In genomic region chr2:30787466-30787865, GRCm38 (mm10) we compare ENCODE assay signal across 16 mouse cellular contexts. TPM values are rescaled to one million over a fixed set of nuclear protein-coding genes. Genes with fewer than 3 reads are reported as not detected.
DNase-seq lines count a peak whose midpoint lies in the region; ATAC-seq lines count a peak whose summit lies in the region.
"Had no signal": no experiment of that assay in that cellular context is flagged by ENCODE, and none has a peak within 500 bp of the region (broad histone marks: within the 10 kb centered on the region; RNA-seq: fewer than 3 reads in every experiment).

No protein-coding gene starts in this region.

- peaks cover 40% of the 10 kb centered on the region for H3K4me1 ChIP-seq in kidney, embryonic 14.5 days (ENCODE audit: control insufficient read depth, insufficient read depth, low read length)
- H3K4me1 ChIP-seq in embryonic facial prominence, embryonic 10.5 days = peaks cover 69% of the 10 kb centered on the region
- H3K4me1 ChIP-seq in forebrain, embryonic 13.5 days = peaks cover 42% of the 10 kb centered on the region
- peaks cover 35% of the 10 kb centered on the region for H3K4me1 ChIP-seq in midbrain, embryonic 11.5 days (ENCODE audit: control insufficient read depth, insufficient read depth, low read length)

- H3K27ac ChIP-seq in kidney, embryonic 14.5 days (ENCODE audit: low read depth, low read length) = peak overlapping the region; percentile 96
- peak overlapping the region; percentile 90 for H3K27ac ChIP-seq in embryonic facial prominence, embryonic 10.5 days (replicated peaks)
- H3K27ac ChIP-seq in forebrain, embryonic 13.5 days = peak overlapping the region; percentile 76
- H3K27ac ChIP-seq in midbrain, embryonic 11.5 days (ENCODE audit: low read depth, low read length) = peak overlapping the region; percentile 56
- H3K27ac ChIP-seq: liver, embryonic 15.5 days had no signal

- no peak for ATAC-seq in kidney, embryonic 14.5 days (ENCODE audit: low FRiP score, low TSS enrichment)
- no peak for ATAC-seq in forebrain, embryonic 13.5 days
- ATAC-seq in midbrain, embryonic 11.5 days (ENCODE audit: low FRiP score) = no peak
- ATAC-seq: Patski had no signal

- DNase-seq in kidney, adult 8-10 months = no peak
- no peak for DNase-seq in embryonic facial prominence, embryonic 10.5 days (ENCODE audit: low spot score)
- DNase-seq in midbrain, embryonic 11.5 days (ENCODE audit: low spot score, missing footprints) = no peak
- no peak for DNase-seq in embryo, embryonic 10 days (ENCODE audit: low spot score)
- DNase-seq in layer of hippocampus, postnatal 14 days (ENCODE audit: low spot score in 2 of 2) = no peak
- DNase-seq in Muller cell, postnatal 12 days (ENCODE audit: inconsistent ontology term) = no peak
- DNase-seq: adrenal gland, adult 2 months; cerebellum, postnatal 10 days; gastrocnemius, postnatal 10 days; kidney, postnatal 10 days; layer of hippocampus, postnatal 36 days had no signal

- no peak overlapping the region for H3K4me3 ChIP-seq in kidney, embryonic 14.5 days (ENCODE audit: low read length)
- H3K4me3 ChIP-seq in embryonic facial prominence, embryonic 10.5 days = peak overlapping the region; percentile 13; the same call in 1 of the 2 replicates
- H3K4me3 ChIP-seq in forebrain, embryonic 13.5 days = no peak overlapping the region
- H3K4me3 ChIP-seq in midbrain, embryonic 11.5 days (ENCODE audit: low read depth, low read length) = no peak overlapping the region
- H3K4me3 ChIP-seq: erythroblast, embryonic 14.5 days; liver, embryonic 15.5 days had no signal

- no peaks in the 10 kb centered on the region for H3K27me3 ChIP-seq in kidney, embryonic 14.5 days (ENCODE audit: control insufficient read depth, insufficient read depth, low read length)
- H3K27me3 ChIP-seq in embryonic facial prominence, embryonic 10.5 days (replicated peaks; ENCODE audit: low read depth, poor library complexity, severe bottlenecking) = 0 out of 2 replicates have a peak, but pooled peaks cover 5% of the 10 kb centered on the region
- H3K27me3 ChIP-seq in forebrain, embryonic 13.5 days = no peaks in the 10 kb centered on the region
- H3K27me3 ChIP-seq in midbrain, embryonic 11.5 days (ENCODE audit: control insufficient read depth, insufficient read depth, low read length) = no peaks in the 10 kb centered on the region; the same call in none of the 2 replicates
- H3K27me3 ChIP-seq: Patski had no signal

- no peaks in the 10 kb centered on the region for H3K9me3 ChIP-seq in kidney, embryonic 14.5 days (ENCODE audit: control insufficient read depth, low read length)
- H3K9me3 ChIP-seq in embryonic facial prominence, embryonic 10.5 days = no peaks in the 10 kb centered on the region
- no peaks in the 10 kb centered on the region for H3K9me3 ChIP-seq in forebrain, embryonic 13.5 days (replicated peaks)
- H3K9me3 ChIP-seq in midbrain, embryonic 11.5 days (ENCODE audit: control insufficient read depth, low read length) = no peaks in the 10 kb centered on the region
- H3K9me3 ChIP-seq: liver, embryonic 15.5 days had no signal

- 47% methylated on average over 4 of the region's 4 CpGs for WGBS in kidney, embryonic 14.5 days
- 64% methylated on average over 4 of the region's 4 CpGs for WGBS in embryonic facial prominence, embryonic 10.5 days
- WGBS in forebrain, embryonic 13.5 days = 66% methylated on average over 4 of the region's 4 CpGs
- 63% methylated on average over 4 of the region's 4 CpGs for WGBS in midbrain, embryonic 11.5 days

- no peak overlapping the region for H3K4me2 ChIP-seq in kidney, embryonic 14.5 days (replicated peaks; ENCODE audit: low read depth, low read length)
- H3K4me2 ChIP-seq in forebrain, embryonic 13.5 days = 0 out of 2 replicates have a peak overlapping the region, but pooled peaks have one; percentile 10
- no peak overlapping the region for H3K4me2 ChIP-seq in midbrain, embryonic 11.5 days
- H3K4me2 ChIP-seq: liver, embryonic 15.5 days had no signal

- H3K36me3 ChIP-seq in kidney, embryonic 14.5 days (ENCODE audit: control insufficient read depth, insufficient read depth, low read length) = no peaks in the 10 kb centered on the region
- no peaks in the 10 kb centered on the region for H3K36me3 ChIP-seq in embryonic facial prominence, embryonic 10.5 days (replicated peaks)
- H3K36me3 ChIP-seq in forebrain, embryonic 13.5 days (ENCODE audit: poor library complexity, severe bottlenecking) = no peaks in the 10 kb centered on the region
- H3K36me3 ChIP-seq in midbrain, embryonic 11.5 days (ENCODE audit: control insufficient read depth, insufficient read depth, low read length) = no peaks in the 10 kb centered on the region
- H3K36me3 ChIP-seq: liver, embryonic 15.5 days had no signal

- H3K9ac ChIP-seq in kidney, embryonic 14.5 days (ENCODE audit: low read depth, low read length) = peak overlapping the region; percentile 29; the same call in 1 of the 2 replicates
- H3K9ac ChIP-seq in forebrain, embryonic 13.5 days = peak overlapping the region; percentile 43
- peak overlapping the region; percentile 57 for H3K9ac ChIP-seq in midbrain, embryonic 11.5 days (ENCODE audit: low read length)
- H3K9ac ChIP-seq: liver, embryonic 15.5 days had no signal

RNA-seq across cellular contexts. Expression of gene 1700001O22Rik, which starts 16.0 kb away (rescaled TPM):
- polyA plus RNA-seq in kidney, embryonic 14.5 days (2014; fragmentation: Nextera tagmentation; extraction: Ambion mirVana) = 3.8 and 4.2 TPM in 2 replicates
- polyA plus RNA-seq in embryonic facial prominence, embryonic 10.5 days (2016; fragmentation: Nextera tagmentation; extraction: Ambion mirVana) = 2.4 and 3.1 TPM in 2 replicates
- 3.8 and 4.5 TPM in 2 replicates for polyA plus RNA-seq in forebrain, embryonic 13.5 days (2015; fragmentation: Nextera tagmentation; extraction: Ambion mirVana)
- polyA plus RNA-seq in midbrain, embryonic 11.5 days (2014; fragmentation: Nextera tagmentation; extraction: Ambion mirVana) = 1.5 and 2.5 TPM in 2 replicates
- 1 to 10 TPM; 2.9 to 3.8 TPM for total RNA-seq in layer of hippocampus, postnatal 14 days (2021)
- polyA plus RNA-seq: erythroblast, embryonic 14.5 days; liver, embryonic 15.5 days had no signal

RNA-seq across cellular contexts. Expression of gene Ntmt1, which starts 20.2 kb away (rescaled TPM):
- 95.6 and 101 TPM in 2 replicates for polyA plus RNA-seq in kidney, embryonic 14.5 days (2014; fragmentation: Nextera tagmentation; extraction: Ambion mirVana)
- 134 and 135 TPM in 2 replicates for polyA plus RNA-seq in embryonic facial prominence, embryonic 10.5 days (2016; fragmentation: Nextera tagmentation; extraction: Ambion mirVana)
- polyA plus RNA-seq in forebrain, embryonic 13.5 days (2015; fragmentation: Nextera tagmentation; extraction: Ambion mirVana) = 120 and 127 TPM in 2 replicates
- polyA plus RNA-seq in midbrain, embryonic 11.5 days (2014; fragmentation: Nextera tagmentation; extraction: Ambion mirVana) = 98.7 and 107 TPM in 2 replicates
- total RNA-seq in layer of hippocampus, postnatal 14 days (2021) = 10 to 100 TPM; 38.9 to 41.9 TPM

RNA-seq across cellular contexts. Expression of gene Asb6, which starts 42.7 kb away (rescaled TPM):
- polyA plus RNA-seq in kidney, embryonic 14.5 days (2014; fragmentation: Nextera tagmentation; extraction: Ambion mirVana) = 29.7 and 33.3 TPM in 2 replicates
- polyA plus RNA-seq in embryonic facial prominence, embryonic 10.5 days (2016; fragmentation: Nextera tagmentation; extraction: Ambion mirVana) = 53.9 and 56.0 TPM in 2 replicates
- 39.4 and 43.4 TPM in 2 replicates for polyA plus RNA-seq in forebrain, embryonic 13.5 days (2015; fragmentation: Nextera tagmentation; extraction: Ambion mirVana)
- 23.0 and 31.0 TPM in 2 replicates for polyA plus RNA-seq in midbrain, embryonic 11.5 days (2014; fragmentation: Nextera tagmentation; extraction: Ambion mirVana)
- 10 to 100 TPM; 33.7 to 34.9 TPM for total RNA-seq in layer of hippocampus, postnatal 14 days (2021)

RNA-seq across cellular contexts. Expression of gene Prrx2, which starts 47.3 kb away (rescaled TPM):
- polyA plus RNA-seq in kidney, embryonic 14.5 days (2014; fragmentation: Nextera tagmentation; extraction: Ambion mirVana) = 15.3 and 20.1 TPM in 2 replicates
- polyA plus RNA-seq in embryonic facial prominence, embryonic 10.5 days (2016; fragmentation: Nextera tagmentation; extraction: Ambion mirVana) = 87.6 and 94.6 TPM in 2 replicates
- 1.8 and 3.0 TPM in 2 replicates for polyA plus RNA-seq in forebrain, embryonic 13.5 days (2015; fragmentation: Nextera tagmentation; extraction: Ambion mirVana)
- 20.1 and 24.4 TPM in 2 replicates for polyA plus RNA-seq in midbrain, embryonic 11.5 days (2014; fragmentation: Nextera tagmentation; extraction: Ambion mirVana)
- total RNA-seq in layer of hippocampus, postnatal 14 days (2021) = 1 to 10 TPM; 2.9 to 5.0 TPM
- polyA plus RNA-seq: erythroblast, embryonic 14.5 days; liver, embryonic 15.5 days had no signal
